In the genomic region with DNA sequence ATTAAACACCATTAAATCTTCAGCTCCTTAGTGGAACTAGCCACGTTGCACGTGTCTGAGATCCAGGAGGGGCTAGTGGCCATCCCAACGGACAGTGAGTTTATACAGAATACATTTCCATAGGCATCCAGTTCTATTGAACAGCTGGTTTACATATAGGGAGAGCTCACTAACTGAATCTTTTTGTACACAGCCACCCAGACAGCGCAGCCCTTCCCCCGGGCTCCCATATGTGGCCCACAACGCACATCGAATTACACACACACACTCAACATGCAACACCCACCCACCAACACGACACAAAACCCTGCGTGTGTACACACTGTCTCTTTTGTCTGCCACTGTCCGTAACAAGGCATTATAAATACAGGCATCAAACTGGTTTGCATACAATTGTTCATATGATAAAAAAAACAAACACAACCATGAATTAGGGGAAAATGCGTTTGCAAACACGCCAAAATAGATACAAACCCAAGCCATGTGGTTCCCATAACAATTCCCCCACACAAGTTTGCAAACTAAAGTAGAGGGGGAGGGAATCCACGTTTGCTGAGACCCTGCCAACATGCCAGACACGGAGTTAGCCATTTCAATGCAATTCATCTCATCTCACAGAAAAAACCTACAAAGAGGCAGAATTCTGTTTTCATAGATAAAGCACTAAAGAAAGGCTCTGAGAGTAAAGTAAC, we compare ENCODE assay signal across 8 mouse cellular contexts. TPM values are rescaled to one million over a fixed set of nuclear protein-coding genes. Genes with fewer than 3 reads are reported as not detected.
A peak's percentile ranks its signal among the peaks of the same experiment; 100 is the strongest.
DNase-seq lines count a peak whose midpoint lies in the region; ATAC-seq and TF ChIP-seq lines count a peak whose summit lies in the region.

No protein-coding gene starts in this region.

- WGBS in heart, embryonic 12.5 days, result 62% methylated on average over 14 of the region's 14 CpGs
- WGBS in hindbrain, embryonic 14.5 days, result 36% methylated on average over 14 of the region's 14 CpGs
- WGBS in midbrain, embryonic 12.5 days, result 59% methylated on average over 14 of the region's 14 CpGs
- 75% methylated on average over 14 of the region's 14 CpGs for WGBS in kidney, adult 2 months

- TF ChIP-seq CTCF in bone marrow macrophage, adult 2 months (IDR thresholded peaks at IDR 0.05; ENCODE audit: low read depth, low read length), result 0 out of 2 replicates have a peak, but pooled peaks have one; percentile 8
- no peak for TF ChIP-seq CTCF in kidney, adult 2 months (conservative IDR thresholded peaks at IDR 0.05; ENCODE audit: insufficient read depth, insufficient read length, low read depth, low read length)

- H3K9me3 ChIP-seq in heart, embryonic 12.5 days (replicated peaks), result 0 out of 2 replicates have a peak, but pooled peaks cover 3% of the 10 kb centered on the region
- no peaks in the 10 kb centered on the region for H3K9me3 ChIP-seq in hindbrain, embryonic 14.5 days (ENCODE audit: control insufficient read depth, low read length)
- H3K9me3 ChIP-seq in midbrain, embryonic 12.5 days, result no peaks in the 10 kb centered on the region

- no peak for TF ChIP-seq POLR2A in bone marrow macrophage, adult 2 months (IDR thresholded peaks at IDR 0.05; ENCODE audit: borderline replicate concordance, low read depth, low read length)
- no peak for TF ChIP-seq POLR2A in kidney, adult 2 months (IDR thresholded peaks at IDR 0.05; ENCODE audit: low read depth, low read length)

- H3K27ac ChIP-seq in heart, embryonic 12.5 days (ENCODE audit: poor library complexity, severe bottlenecking), result no peak overlapping the region
- H3K27ac ChIP-seq in bone marrow macrophage, adult 2 months (ENCODE audit: insufficient read depth, low read depth, low read length), result peak overlapping the region; percentile 90
- H3K27ac ChIP-seq in hindbrain, embryonic 14.5 days, result peak overlapping the region; percentile 79
- peak overlapping the region; percentile 60; the same call in 1 of the 2 replicates for H3K27ac ChIP-seq in midbrain, embryonic 12.5 days (replicated peaks)
- H3K27ac ChIP-seq in kidney, adult 2 months (ENCODE audit: insufficient read depth, low read depth, low read length), result no peak overlapping the region

- no peaks in the 10 kb centered on the region for H3K27me3 ChIP-seq in heart, embryonic 12.5 days (replicated peaks)
- H3K27me3 ChIP-seq in hindbrain, embryonic 14.5 days (ENCODE audit: control insufficient read depth, insufficient read depth, low read length), result no peaks in the 10 kb centered on the region
- no peaks in the 10 kb centered on the region for H3K27me3 ChIP-seq in midbrain, embryonic 12.5 days
- H3K27me3 ChIP-seq in kidney, adult 2 months (replicated peaks; ENCODE audit: control insufficient read depth, insufficient read depth, low read length), result no peaks in the 10 kb centered on the region

- H3K4me3 ChIP-seq in heart, embryonic 12.5 days, result peak overlapping the region; percentile 33
- peak overlapping the region; percentile 67 for H3K4me3 ChIP-seq in bone marrow macrophage, adult 2 months (ENCODE audit: insufficient read depth, low read length)
- H3K4me3 ChIP-seq in hindbrain, embryonic 14.5 days (replicated peaks; ENCODE audit: low read length), result peak overlapping the region; percentile 34
- peak overlapping the region; percentile 39 for H3K4me3 ChIP-seq in midbrain, embryonic 12.5 days
- no peak overlapping the region for H3K4me3 ChIP-seq in kidney, adult 2 months (ENCODE audit: insufficient read depth, low read depth, low read length)

- intact Hi-C loops in heart, postnatal 10 days (cut with DNase I), result no loop called here

- peaks cover 28% of the 10 kb centered on the region for H3K4me1 ChIP-seq in heart, embryonic 12.5 days (replicated peaks)
- H3K4me1 ChIP-seq in bone marrow macrophage, adult 2 months (ENCODE audit: control insufficient read depth, insufficient read depth, low read length), result peaks cover 16% of the 10 kb centered on the region
- peaks cover 21% of the 10 kb centered on the region for H3K4me1 ChIP-seq in hindbrain, embryonic 14.5 days (replicated peaks; ENCODE audit: control insufficient read depth, insufficient read depth, low read length)
- H3K4me1 ChIP-seq in midbrain, embryonic 12.5 days, result peaks cover 28% of the 10 kb centered on the region
- H3K4me1 ChIP-seq in kidney, adult 2 months (ENCODE audit: control insufficient read depth, insufficient read depth, low read length), result no peaks in the 10 kb centered on the region

- no peak for DNase-seq in heart, postnatal 10 days
- DNase-seq in hindbrain, embryonic 14.5 days (ENCODE audit: low spot score), result no peak
- DNase-seq in layer of hippocampus, postnatal 36 days, result no peak
- DNase-seq in cerebellum, adult 11-12 months, result no peak
- DNase-seq in kidney, adult 2 months, result no peak

- peak overlapping the region; percentile 43 for H3K9ac ChIP-seq in heart, embryonic 12.5 days
- H3K9ac ChIP-seq in hindbrain, embryonic 14.5 days, result peak overlapping the region; percentile 69
- H3K9ac ChIP-seq in midbrain, embryonic 12.5 days (replicated peaks), result peak overlapping the region; percentile 59

- peak overlapping the region; percentile 67 for H3K4me2 ChIP-seq in heart, embryonic 12.5 days
- peak overlapping the region; percentile 77 for H3K4me2 ChIP-seq in hindbrain, embryonic 14.5 days (replicated peaks)
- peak overlapping the region; percentile 76 for H3K4me2 ChIP-seq in midbrain, embryonic 12.5 days (replicated peaks)

- no peak for ATAC-seq in heart, embryonic 12.5 days (ENCODE audit: insufficient number of reproducible peaks, low FRiP score)
- no peak for ATAC-seq in hindbrain, embryonic 14.5 days (ENCODE audit: low FRiP score)
- ATAC-seq in midbrain, embryonic 12.5 days (ENCODE audit: low FRiP score, low read depth), result no peak

- H3K36me3 ChIP-seq in heart, embryonic 12.5 days, result no peaks in the 10 kb centered on the region; the same call in 1 of the 2 replicates
- H3K36me3 ChIP-seq in hindbrain, embryonic 14.5 days (replicated peaks; ENCODE audit: control insufficient read depth, insufficient read depth), result no peaks in the 10 kb centered on the region
- H3K36me3 ChIP-seq in midbrain, embryonic 12.5 days, result no peaks in the 10 kb centered on the region
- no peaks in the 10 kb centered on the region for H3K36me3 ChIP-seq in kidney, adult 2 months (ENCODE audit: control insufficient read depth, insufficient read depth, low read length)

RNA-seq across cellular contexts. Expression of a gene that starts 3.0 kb away (rescaled TPM):
- polyA plus RNA-seq in heart, embryonic 12.5 days (2016; fragmentation: Nextera tagmentation; extraction: Ambion mirVana), result 14.0 and 14.3 TPM in 2 replicates
- total RNA-seq in heart, postnatal 10 days (2021), result 1 to 10 TPM; 1.7 to 1.8 TPM
- polyA plus RNA-seq in bone marrow macrophage, adult 2 months (2012; ENCODE audit: insufficient read depth, insufficient read length, missing spikeins), result 6.3 and 7.2 TPM in 2 replicates
- polyA plus RNA-seq in hindbrain, embryonic 14.5 days (2014; fragmentation: Nextera tagmentation; extraction: Ambion mirVana), result 1.8 and 2.9 TPM in 2 replicates
- polyA plus RNA-seq in midbrain, embryonic 12.5 days (2016; fragmentation: Nextera tagmentation; extraction: Ambion mirVana), result 11.8 and 15.2 TPM in 2 replicates
- 1 to 10 TPM in 1 of 2 experiments, under 1 TPM in 1; 0.58 to 1.5 TPM for total RNA-seq in layer of hippocampus, postnatal 36 days (2021)
- polyA plus RNA-seq in kidney, adult 2 months (2012; rRNA removed), result 0.41 and 0.81 TPM in 2 replicates

RNA-seq across cellular contexts. Expression of a gene that starts 15.8 kb away (rescaled TPM):
- 92.2 and 95.9 TPM in 2 replicates for polyA plus RNA-seq in heart, embryonic 12.5 days (2016; fragmentation: Nextera tagmentation; extraction: Ambion mirVana)
- 100 to 1,000 TPM; 106 to 139 TPM for total RNA-seq in heart, postnatal 10 days (2021)
- 96.3 and 116 TPM in 2 replicates for polyA plus RNA-seq in bone marrow macrophage, adult 2 months (2012; ENCODE audit: insufficient read depth, insufficient read length, missing spikeins)
- 40.7 and 50.8 TPM in 2 replicates for polyA plus RNA-seq in hindbrain, embryonic 14.5 days (2014; fragmentation: Nextera tagmentation; extraction: Ambion mirVana)
- polyA plus RNA-seq in midbrain, embryonic 12.5 days (2016; fragmentation: Nextera tagmentation; extraction: Ambion mirVana), result 98.4 and 106 TPM in 2 replicates
- total RNA-seq in layer of hippocampus, postnatal 36 days (2021), result 100 to 1,000 TPM; 227 to 234 TPM
- 69.2 TPM in 2 replicates for polyA plus RNA-seq in kidney, adult 2 months (2012; rRNA removed)

RNA-seq across cellular contexts. Expression of a gene that starts 22.8 kb away (rescaled TPM):
- polyA plus RNA-seq in heart, embryonic 12.5 days (2016; fragmentation: Nextera tagmentation; extraction: Ambion mirVana), result 0.06 and 0.13 TPM in 2 replicates
- total RNA-seq in heart, postnatal 10 days (2021), result under 1 TPM; 0.52 to 0.69 TPM
- polyA plus RNA-seq in bone marrow macrophage, adult 2 months (2012; ENCODE audit: insufficient read depth, insufficient read length, missing spikeins), result not detected in 2 replicates
- polyA plus RNA-seq in hindbrain, embryonic 14.5 days (2014; fragmentation: Nextera tagmentation; extraction: Ambion mirVana), result 0.07 and 0.18 TPM in 2 replicates
- not detected in 2 replicates for polyA plus RNA-seq in midbrain, embryonic 12.5 days (2016; fragmentation: Nextera tagmentation; extraction: Ambion mirVana)
- total RNA-seq in layer of hippocampus, postnatal 36 days (2021), result 1 to 10 TPM; 1.0 to 1.2 TPM
- polyA plus RNA-seq in kidney, adult 2 months (2012; rRNA removed), result 0.10 and 0.70 TPM in 2 replicates

RNA-seq across cellular contexts. Expression of a gene that starts 39.0 kb away (rescaled TPM):
- polyA plus RNA-seq in heart, embryonic 12.5 days (2016; fragmentation: Nextera tagmentation; extraction: Ambion mirVana), result 35.7 and 38.9 TPM in 2 replicates
- 10 to 100 TPM; 29.0 to 31.1 TPM for total RNA-seq in heart, postnatal 10 days (2021)
- polyA plus RNA-seq in bone marrow macrophage, adult 2 months (2012; ENCODE audit: insufficient read depth, insufficient read length, missing spikeins), result 50.6 and 62.2 TPM in 2 replicates
- 74.3 and 77.8 TPM in 2 replicates for polyA plus RNA-seq in hindbrain, embryonic 14.5 days (2014; fragmentation: Nextera tagmentation; extraction: Ambion mirVana)
- polyA plus RNA-seq in midbrain, embryonic 12.5 days (2016; fragmentation: Nextera tagmentation; extraction: Ambion mirVana), result 65.5 and 69.4 TPM in 2 replicates
- total RNA-seq in layer of hippocampus, postnatal 36 days (2021), result 10 to 100 TPM; 64.2 to 64.8 TPM
- polyA plus RNA-seq in kidney, adult 2 months (2012; rRNA removed), result 59.7 and 66.9 TPM in 2 replicates

RNA-seq across cellular contexts. Expression of a gene that starts 50.7 kb away (rescaled TPM):
- polyA plus RNA-seq in heart, embryonic 12.5 days (2016; fragmentation: Nextera tagmentation; extraction: Ambion mirVana), result 10.9 and 11.8 TPM in 2 replicates
- total RNA-seq in heart, postnatal 10 days (2021), result 10 to 100 TPM; 34.1 to 38.3 TPM
- 32.9 and 39.8 TPM in 2 replicates for polyA plus RNA-seq in bone marrow macrophage, adult 2 months (2012; ENCODE audit: insufficient read depth, insufficient read length, missing spikeins)
- polyA plus RNA-seq in hindbrain, embryonic 14.5 days (2014; fragmentation: Nextera tagmentation; extraction: Ambion mirVana), result 37.3 and 37.5 TPM in 2 replicates
- polyA plus RNA-seq in midbrain, embryonic 12.5 days (2016; fragmentation: Nextera tagmentation; extraction: Ambion mirVana), result 24.7 and 26.6 TPM in 2 replicates
- 100 to 1,000 TPM; 172 to 173 TPM for total RNA-seq in layer of hippocampus, postnatal 36 days (2021)
- 28.0 TPM in 2 replicates for polyA plus RNA-seq in kidney, adult 2 months (2012; rRNA removed)

Comparison
In these comparisons a context has a peak if more than half of its experiments do, and no peak if none do; other contexts are left out.
1. H3K27ac ChIP-seq: peak in bone marrow macrophage, adult 2 months (single experiment), hindbrain, embryonic 14.5 days (single experiment) and midbrain, embryonic 12.5 days (single experiment); none in heart, embryonic 12.5 days (single experiment) and kidney, adult 2 months (single experiment).
2. Peak in every context shown above with its lines, with median percentiles within 50 percentile points of each other: H3K4me2 ChIP-seq and H3K9ac ChIP-seq.